Mouse (Mus musculus) ovary, postnatal 10 days (tissue): Measurements from ENCODE around the gene Akr7a5.

Source experiments
- DNase-seq: peaks from one replicate; pipeline ENCODE4 v3.0.0; 2022; ENCODE audit warnings: low spot score

Akr7a5 gene

GRCm38 (mm10) chr4:139352832-139353231 lies 42.3 kb downstream of the Akr7a5 start:
- DNase-seq, result no peak

GRCm38 (mm10) chr4:139357211-139357610 lies 46.7 kb downstream of the Akr7a5 start:
- no peak for DNase-seq

- no peak for DNase-seq
These were observed 50.4 kb downstream of the Akr7a5 start for GRCm38 (mm10) chr4:139360761-139361548.

- DNase-seq, result no peak
These were observed 56.8 kb downstream of the Akr7a5 start for GRCm38 (mm10) chr4:139367336-139367735.
